Mouse (Mus musculus) myocyte (in vitro differentiated cells): ENCODE measurements around the gene Mc1r.

Source experiments
- E2F4 ChIP-seq: IDR thresholded peaks from one replicate; pipeline ENCODE4 v1.6.1; 2011; ENCODE audit warnings: mild to moderate bottlenecking, control low read depth, moderate library complexity; ENCODE audit not compliant: insufficient read depth
- MAX ChIP-seq: IDR thresholded peaks from one replicate; pipeline ENCODE4 v1.6.1; 2011; ENCODE audit warnings: low read depth, mild to moderate bottlenecking, control low read depth
- MYOG ChIP-seq, 3 experiments: IDR thresholded peaks; one replicate each; pipeline ENCODE4 v1.6.1; 2011; ENCODE audit warnings: control low read depth in 2 of 3, low read depth in 2 of 3, mild to moderate bottlenecking in 2 of 3; ENCODE audit not compliant: insufficient read length in 2 of 3, control insufficient read depth in 1 of 3, insufficient read depth in 1 of 3
- POLR2A ChIP-seq: IDR thresholded peaks from one replicate; pipeline ENCODE4 v1.6.1; 2011; ENCODE audit warnings: low read depth, mild to moderate bottlenecking, control low read depth, moderate library complexity; ENCODE audit not compliant: insufficient read length
- POLR2AphosphoS2 ChIP-seq: IDR thresholded peaks from one replicate; pipeline ENCODE4 v1.6.1; 2011; ENCODE audit warnings: low read depth, control low read depth; ENCODE audit not compliant: insufficient read length
- TCF12 ChIP-seq: IDR thresholded peaks from one replicate; pipeline ENCODE4 v1.6.1; 2011; ENCODE audit warnings: mild to moderate bottlenecking, control low read depth; ENCODE audit not compliant: poor library complexity, insufficient read depth, severe bottlenecking
- TCF3 ChIP-seq: IDR thresholded peaks from one replicate; pipeline ENCODE4 v1.6.1; 2011; ENCODE audit warnings: low read depth, control low read depth; ENCODE audit not compliant: insufficient read length
- USF1 ChIP-seq: IDR thresholded peaks from one replicate; pipeline ENCODE4 v1.6.1; 2011; ENCODE audit warnings: low read depth, mild to moderate bottlenecking, control low read depth, moderate library complexity

GRCm38 (mm10) chr8:123427639-123428275, 20.9 kb downstream of the Mc1r start:
- no peak for TF ChIP-seq POLR2A
- TF ChIP-seq TCF12, result no peak
- TF ChIP-seq E2F4, result no peak
- no peak for TF ChIP-seq USF1
- TF ChIP-seq MYOG (IDR thresholded peaks at IDR 0.05; ENCODE audit: control insufficient read depth in 1 of 3, insufficient read depth in 1 of 3, insufficient read length in 2 of 3, low read depth in 2 of 3), result no peak
- no peak for TF ChIP-seq TCF3
- no peak for TF ChIP-seq POLR2AphosphoS2
- TF ChIP-seq MAX, result no peak
